Mouse (Mus musculus) heart, postnatal 0 days (tissue): ENCODE data around the gene Prr5l.

Source experiments
- CTCF ChIP-seq: IDR thresholded peaks from 2 replicates; pipeline ENCODE4 v1.5.1; 2016; ENCODE audit warnings: antibody characterized with exemption, control low read depth, low read depth
- EP300 ChIP-seq: IDR thresholded peaks from 2 replicates; pipeline ENCODE4 v1.6.1; 2016; ENCODE audit warnings: antibody characterized with exemption, low read depth

DNA sequence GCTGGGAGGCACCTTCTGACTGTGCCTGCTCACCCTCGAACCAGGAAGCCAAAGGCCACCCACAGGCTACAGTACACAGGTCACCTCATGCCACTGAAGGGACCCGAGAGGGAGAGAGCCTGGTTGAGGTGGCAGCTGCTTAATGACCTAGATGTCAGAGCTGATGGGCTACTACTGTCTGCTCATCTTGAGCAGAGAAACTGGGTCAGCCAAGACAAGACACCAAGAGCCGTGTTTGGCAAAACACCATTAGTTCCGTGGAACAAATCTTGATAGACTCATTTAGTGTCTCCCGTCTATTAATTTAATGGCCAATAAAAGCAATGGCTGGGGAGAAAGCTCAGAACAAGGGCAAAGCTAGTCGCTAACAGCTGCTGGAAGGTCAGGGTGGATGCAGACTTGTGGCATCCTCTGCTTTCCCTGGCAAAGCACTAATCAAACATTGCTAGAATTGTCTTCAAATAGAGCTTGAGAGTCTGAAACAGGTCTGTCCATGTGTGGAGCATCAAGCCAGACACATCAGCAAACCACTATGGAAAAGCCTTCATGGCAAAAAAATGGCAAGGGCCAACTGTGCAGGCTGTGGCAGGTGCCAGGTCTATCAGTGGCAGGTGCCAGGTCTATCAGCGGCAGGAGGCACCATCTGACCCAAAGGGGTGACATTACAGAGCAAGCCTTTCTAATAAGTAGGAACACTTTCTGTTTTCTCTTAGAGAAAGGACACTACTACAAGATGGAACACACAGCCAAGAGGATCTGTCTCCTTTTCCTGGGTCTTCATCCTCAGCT is 140.6 kb downstream of the Prr5l start:
- TF ChIP-seq CTCF (no peak), EP300 (no peak)
